Mouse (Mus musculus): ENCODE results near the gene Coro1a.
"Not testable (repeated sequence)": the region's sequence is repeated elsewhere in the genome, so short reads cannot be mapped to it uniquely, and the experiment has no call there.

Gene Coro1a

GRCm38 (mm10) chr7:126707442-126708174, at the start of gene Coro1a:
Gene Coro1a (minus strand): TSS chr7:126707787.
- no peak for DNase-seq (ENCODE audit: low spot score)

GRCm38 (mm10) chr7:126754866-126755265, 47.3 kb upstream of the Coro1a start:
- DNase-seq (ENCODE audit: low spot score): peak; percentile 90

DNA sequence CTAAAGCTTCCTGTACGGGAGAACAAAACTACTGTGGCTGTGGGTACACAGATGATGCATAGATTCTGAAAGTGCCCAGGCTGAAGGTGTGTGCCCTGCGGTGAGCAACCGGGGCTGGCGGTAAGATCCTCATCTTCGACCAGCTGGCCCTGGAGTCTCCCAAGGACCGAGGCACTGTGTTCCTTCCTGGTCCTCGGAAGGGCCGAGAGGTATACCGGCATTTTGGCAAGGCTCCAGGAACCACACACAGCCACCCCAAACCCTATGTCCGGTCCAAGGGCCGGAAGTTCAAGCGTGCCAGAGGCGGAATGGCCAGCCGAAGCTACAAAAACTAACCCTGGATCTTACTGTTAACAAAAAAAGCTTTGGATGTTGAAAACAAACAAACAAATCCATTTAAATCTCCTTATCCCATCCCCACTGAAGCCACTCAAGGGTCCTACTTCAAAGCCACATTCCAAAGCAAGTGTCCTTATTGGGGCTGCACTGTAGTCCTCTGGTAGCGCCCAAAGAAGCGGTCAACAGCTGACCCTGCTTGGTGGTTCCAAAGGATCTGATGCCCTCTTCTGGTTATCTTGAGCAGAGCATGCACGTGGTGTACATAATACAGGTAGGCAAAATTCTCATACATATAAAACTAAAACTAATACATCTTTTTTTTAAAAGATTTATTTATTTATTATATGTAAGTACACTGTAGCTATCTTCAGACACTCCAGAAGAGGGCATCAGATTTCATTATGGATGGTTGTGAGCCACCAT, 42.2 kb upstream of the Coro1a start:
- no peak for DNase-seq (ENCODE audit: low spot score)

DNA sequence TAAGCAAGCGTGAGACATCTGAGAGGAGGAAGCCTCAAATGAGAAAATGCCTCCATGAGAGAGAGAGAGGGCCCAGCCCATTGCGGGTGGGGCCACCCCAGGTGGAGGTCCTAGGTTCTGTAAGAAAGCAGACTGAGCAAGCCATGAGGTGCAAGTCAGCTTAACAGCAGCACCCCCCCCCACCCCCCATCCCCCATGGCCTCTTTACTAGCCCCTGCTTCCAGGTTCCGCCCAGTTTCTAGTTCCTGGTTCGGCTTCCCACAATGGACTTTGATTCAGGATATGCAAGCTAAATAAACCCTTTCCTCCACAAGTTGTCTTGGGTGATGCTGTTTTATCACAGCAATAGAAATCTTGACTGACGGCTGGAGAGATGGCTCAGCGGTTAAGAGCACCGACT, 41.2 kb upstream of the Coro1a start:
- DNase-seq (ENCODE audit: low spot score): no peak

- no peak for DNase-seq (ENCODE audit: low spot score)
Observed at GRCm38 (mm10) chr7:126746798-126747197, 39.2 kb upstream of the Coro1a start.

DNA sequence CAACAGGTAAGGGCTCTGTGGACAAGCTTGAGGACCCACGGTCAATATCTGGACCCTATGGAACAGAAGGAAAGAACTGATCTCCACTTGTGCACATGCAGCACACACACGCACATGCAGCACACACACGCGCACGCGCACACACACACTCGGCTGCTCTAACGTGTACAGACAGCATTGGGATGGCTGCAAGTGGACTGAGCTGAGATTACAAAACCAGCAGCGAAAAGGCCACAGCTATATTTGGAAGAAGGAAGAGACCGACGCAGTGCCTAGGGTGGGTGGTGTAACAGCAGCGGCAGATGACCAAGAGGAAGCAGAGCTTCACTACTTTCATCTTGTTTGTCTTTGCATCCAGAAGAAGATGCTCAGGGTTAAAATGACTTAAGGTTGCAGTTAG, 38.5 kb upstream of the Coro1a start:
- no peak for DNase-seq (ENCODE audit: low spot score)

GRCm38 (mm10) chr7:126741964-126742482, 34.4 kb upstream of the Coro1a start:
- DNase-seq (ENCODE audit: low spot score): no peak

DNA sequence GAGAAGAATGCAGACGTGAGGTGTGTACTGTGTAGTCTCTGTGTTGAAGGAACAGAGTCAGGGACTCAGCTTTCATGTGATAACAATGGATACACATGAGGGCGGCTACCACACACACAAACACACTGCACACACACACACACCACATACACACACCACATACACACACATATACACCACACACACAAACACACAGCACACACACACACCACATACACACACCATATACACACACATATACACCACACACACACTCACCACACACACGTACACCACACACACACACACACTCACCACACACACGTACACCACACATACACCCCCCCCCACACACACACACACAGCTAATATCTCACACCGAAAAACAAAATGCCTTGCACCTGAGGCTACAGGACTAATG, 33.9 kb upstream of the Coro1a start:
- no peak for DNase-seq (ENCODE audit: low spot score)

DNA sequence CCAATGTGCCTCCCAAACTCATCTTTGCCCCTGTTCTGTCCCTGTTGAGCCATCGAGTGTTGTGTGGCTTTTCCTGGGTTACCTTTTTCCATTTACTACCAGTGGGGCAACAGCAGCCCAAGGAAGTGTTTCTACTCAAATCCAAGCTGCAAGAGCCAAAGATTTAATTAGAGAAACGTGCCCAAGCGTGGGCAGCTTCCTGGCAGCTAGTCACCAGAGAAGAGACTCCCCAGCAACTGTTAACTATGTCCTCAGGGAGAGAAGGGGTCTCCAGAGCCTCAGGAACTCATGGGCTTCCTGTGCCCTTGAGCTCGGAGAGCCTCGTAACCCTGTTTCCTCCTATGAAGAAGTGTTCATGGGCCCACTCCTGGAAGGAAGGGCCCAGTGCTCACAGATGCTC, 33.4 kb upstream of the Coro1a start:
- DNase-seq (ENCODE audit: low spot score): peak; percentile 25

GRCm38 (mm10) chr7:126740132-126740735, 32.6 kb upstream of the Coro1a start:
- DNase-seq (ENCODE audit: low spot score): peak; percentile 91

DNA sequence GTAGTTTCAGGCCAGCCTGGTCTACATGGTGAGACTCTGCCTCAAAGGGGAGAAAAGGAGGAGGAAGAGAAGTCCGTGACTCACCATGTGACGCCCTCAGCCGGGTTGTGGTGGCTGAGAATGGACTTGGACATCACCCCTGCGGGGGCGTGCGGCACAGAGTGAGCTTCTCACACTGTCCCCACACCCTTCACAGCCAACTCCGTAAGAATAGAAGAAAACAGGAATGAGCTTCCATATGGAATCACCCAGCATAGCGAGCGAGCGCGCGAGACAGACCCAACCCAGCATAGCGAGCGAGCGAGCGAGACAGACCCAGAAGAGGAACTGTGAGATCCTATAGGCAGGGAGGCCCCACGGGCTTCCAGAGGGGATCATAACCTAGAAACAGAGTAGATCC, 32.0 kb upstream of the Coro1a start:
- peak; percentile 55 for DNase-seq (ENCODE audit: low spot score)

- DNase-seq (ENCODE audit: low spot score): no peak
Observed at GRCm38 (mm10) chr7:126736122-126736521, 28.5 kb upstream of the Coro1a start.

DNA sequence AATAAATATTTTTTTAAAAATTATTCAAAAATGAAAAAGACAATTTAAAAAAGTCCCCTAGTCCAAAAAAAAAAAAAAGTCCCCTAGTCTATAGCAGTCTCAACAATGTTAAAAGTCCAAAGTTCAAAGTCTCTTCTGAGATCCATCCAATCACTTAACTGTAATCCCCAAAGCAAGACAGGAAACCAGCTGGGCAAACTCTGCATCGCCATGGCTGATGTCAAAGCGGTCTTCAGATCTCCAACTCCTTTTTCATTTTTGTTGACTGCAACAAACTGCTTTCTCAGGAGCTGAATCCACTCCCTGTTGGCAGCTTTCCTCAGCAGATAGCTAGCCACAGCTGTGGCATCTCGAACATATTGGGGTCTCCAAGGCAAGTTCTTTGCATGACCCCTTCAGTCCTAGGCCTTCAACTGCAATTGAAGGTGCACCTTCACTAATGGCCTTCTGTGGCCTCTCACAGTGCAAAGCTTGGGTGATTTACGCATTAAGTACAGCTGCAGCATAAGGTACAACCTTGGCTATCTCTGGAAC, 22.7 kb upstream of the Coro1a start:
- not testable (repeated sequence) for DNase-seq (ENCODE audit: low spot score)

DNA sequence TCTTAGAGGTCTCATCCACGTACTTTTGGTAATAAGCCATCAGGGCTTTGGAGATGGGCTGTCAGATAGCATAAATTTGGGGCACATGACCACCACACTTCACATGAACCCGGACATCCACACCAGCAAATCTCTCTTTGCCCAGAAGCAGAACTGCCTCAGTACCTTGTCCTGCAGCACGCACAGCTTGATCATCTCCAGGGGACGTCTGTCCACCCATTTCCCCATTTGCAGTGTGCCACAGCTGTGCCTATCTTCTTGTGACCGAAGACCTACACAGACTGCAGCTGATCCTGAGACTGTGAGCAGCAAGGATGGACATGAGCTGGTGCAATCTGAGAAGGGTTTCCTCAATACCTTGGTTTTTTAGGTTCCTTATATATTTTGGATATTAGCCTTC, 18.1 kb upstream of the Coro1a start:
- DNase-seq (ENCODE audit: low spot score): no peak

GRCm38 (mm10) chr7:126725077-126725476, 17.5 kb upstream of the Coro1a start:
- DNase-seq (ENCODE audit: low spot score): no peak

- no peak for DNase-seq (ENCODE audit: low spot score)
Observed at GRCm38 (mm10) chr7:126721635-126722034, 14.0 kb upstream of the Coro1a start.

DNA sequence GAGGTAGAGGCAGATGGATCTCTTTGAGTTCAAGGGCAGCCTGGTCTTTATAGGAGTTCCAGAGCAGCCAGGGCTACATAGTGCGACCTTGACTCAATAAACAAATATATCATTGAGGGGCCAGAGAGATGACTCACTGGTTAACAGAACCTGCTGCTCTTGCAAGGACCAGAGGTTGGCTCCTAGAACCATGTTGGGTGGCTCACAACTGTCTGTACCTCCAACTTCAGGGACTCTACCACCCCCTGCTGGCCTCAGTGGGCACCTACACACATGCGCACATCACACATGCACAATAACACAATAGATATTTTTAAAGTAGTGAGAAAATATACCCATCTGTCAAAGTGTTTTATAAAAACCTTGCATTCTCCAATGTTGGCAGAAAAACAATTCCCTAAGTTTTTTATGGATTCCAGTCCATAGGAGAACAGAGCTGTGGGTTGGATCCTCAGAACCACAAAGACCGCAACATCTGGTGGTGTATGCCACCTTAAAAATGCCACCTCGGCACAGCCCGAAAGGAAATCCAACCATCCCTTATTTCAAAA, 11.3 kb upstream of the Coro1a start:
- no peak for DNase-seq (ENCODE audit: low spot score)

- no peak for DNase-seq (ENCODE audit: low spot score)
Observed at GRCm38 (mm10) chr7:126717566-126717965, 10.0 kb upstream of the Coro1a start.

- no peak for DNase-seq (ENCODE audit: low spot score)
Observed at GRCm38 (mm10) chr7:126715679-126716078, 8.1 kb upstream of the Coro1a start.

GRCm38 (mm10) chr7:126711910-126712309, 4.3 kb upstream of the Coro1a start:
- no peak for DNase-seq (ENCODE audit: low spot score)

GRCm38 (mm10) chr7:126710266-126710665, 2.7 kb upstream of the Coro1a start:
- DNase-seq (ENCODE audit: low spot score): no peak
